ENCODE assay signal across 9 mouse cellular contexts in the genomic region with DNA sequence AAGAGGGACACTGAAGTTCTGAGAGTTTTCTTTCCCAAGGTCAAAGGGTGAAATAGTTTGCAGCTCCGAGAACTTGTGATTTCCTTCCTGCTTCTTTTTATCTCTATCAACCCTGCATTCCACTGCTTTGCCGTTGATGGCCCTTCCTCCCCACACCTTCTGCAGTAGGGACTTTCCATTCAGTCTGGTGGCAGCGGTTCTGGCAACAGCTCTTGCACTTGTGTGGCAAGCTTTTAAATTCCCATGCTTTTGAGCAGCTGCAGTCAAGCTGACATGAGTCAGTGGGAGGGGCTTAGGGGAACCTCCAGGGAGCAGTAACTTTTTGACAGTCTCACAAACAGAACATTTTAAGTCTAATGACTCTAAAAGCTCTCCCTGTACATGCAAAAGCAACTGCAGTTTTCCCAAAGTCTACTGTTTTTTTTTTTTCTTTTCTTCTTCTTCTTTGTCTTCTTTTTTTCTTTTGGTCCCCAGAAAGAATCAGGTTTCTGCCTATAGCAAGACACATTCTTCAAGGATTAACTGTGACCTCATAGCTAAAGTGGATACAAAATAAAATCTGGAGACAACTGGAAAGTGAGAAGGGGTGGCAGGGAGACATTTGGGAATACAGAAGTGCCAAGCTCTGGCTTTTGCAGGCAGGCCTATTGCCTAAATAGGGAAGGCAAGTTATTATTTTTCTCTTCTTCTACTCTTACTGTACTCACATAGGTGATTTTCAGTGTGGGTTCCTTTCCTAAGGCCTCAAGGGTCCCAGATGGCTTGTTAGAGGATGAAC.
A peak's percentile ranks its signal among the peaks of the same experiment; 100 is the strongest.
DNase-seq lines count a peak whose midpoint lies in the region; ATAC-seq lines count a peak whose summit lies in the region.
"Had no signal": no experiment of that assay in that cellular context is flagged by ENCODE, and none has a peak within 500 bp of the region (broad histone marks: within the 10 kb centered on the region; RNA-seq: fewer than 3 reads in every experiment).

No protein-coding gene starts in this region.

- H3K4me1 ChIP-seq in embryonic facial prominence, embryonic 14.5 days (ENCODE audit: control insufficient read depth, insufficient read depth, low read length): peaks cover 13% of the 10 kb centered on the region; the same call in 1 of the 2 replicates

- H3K9me3 ChIP-seq in embryonic facial prominence, embryonic 14.5 days (ENCODE audit: control insufficient read depth, low read length): no peaks in the 10 kb centered on the region

- intact Hi-C loops in left cerebral cortex, postnatal 4 days (cut with DNase I): no loop called here
- intact Hi-C loops in left cerebral cortex, postnatal 25 days (cut with DNase I): no loop called here
- intact Hi-C loops in heart, postnatal 36 days (cut with DNase I): no loop called here
- intact Hi-C loops in left cerebral cortex, postnatal 36 days (cut with DNase I): no loop called here

- no peak overlapping the region for H3K4me2 ChIP-seq in embryonic facial prominence, embryonic 14.5 days (ENCODE audit: low read depth, low read length)

- DNase-seq in left cerebral cortex, postnatal 4 days: peak; percentile 3
- DNase-seq in left cerebral cortex, postnatal 25 days (ENCODE audit: low spot score in 2 of 2): no peak
- peak; percentile 89 for DNase-seq in embryonic facial prominence, embryonic 14.5 days (ENCODE audit: low spot score)
- DNase-seq in heart, postnatal 36 days: peak; percentile 53 to 54
- DNase-seq in lung, adult 18-20 months: peak; percentile 61 to 68
- DNase-seq in thymus, postnatal 4 days: no peak
- no peak for DNase-seq in right cerebral cortex, postnatal 14 days
- no peak for DNase-seq in left cerebral cortex, postnatal 36 days (ENCODE audit: low spot score in 2 of 2)

- no peak overlapping the region for H3K9ac ChIP-seq in embryonic facial prominence, embryonic 14.5 days (ENCODE audit: low read depth, low read length)
- H3K9ac ChIP-seq: liver, embryonic 14.5 days had no signal

- H3K36me3 ChIP-seq in embryonic facial prominence, embryonic 14.5 days (ENCODE audit: control insufficient read depth, insufficient read depth, low read length): no peaks in the 10 kb centered on the region

- H3K27me3 ChIP-seq in embryonic facial prominence, embryonic 14.5 days (replicated peaks; ENCODE audit: control insufficient read depth, insufficient read depth, low read length): no peaks in the 10 kb centered on the region

- 8% methylated on average over 3 of the region's 3 CpGs for WGBS in embryonic facial prominence, embryonic 14.5 days

- H3K27ac ChIP-seq in embryonic facial prominence, embryonic 14.5 days (replicated peaks; ENCODE audit: low read depth, low read length): peak overlapping the region; percentile 67
- H3K27ac ChIP-seq: liver, embryonic 14.5 days had no signal

- no peak overlapping the region for H3K4me3 ChIP-seq in embryonic facial prominence, embryonic 14.5 days (ENCODE audit: low read depth, low read length)

- ATAC-seq in embryonic facial prominence, embryonic 14.5 days (ENCODE audit: low read depth): peak; percentile 82

Comparison
In these comparisons a context has a peak if more than half of its experiments do, and no peak if none do; other contexts are left out.
1. DNase-seq: peak in left cerebral cortex, postnatal 4 days (single experiment), embryonic facial prominence, embryonic 14.5 days (single experiment), heart, postnatal 36 days (2 of 2) and lung, adult 18-20 months (2 of 2); none in left cerebral cortex, postnatal 25 days (0 of 2), thymus, postnatal 4 days (single experiment), right cerebral cortex, postnatal 14 days (single experiment) and left cerebral cortex, postnatal 36 days (0 of 2).